Mouse (Mus musculus): Measurements from ENCODE around the gene Itih2.

Gene Itih2

DNA sequence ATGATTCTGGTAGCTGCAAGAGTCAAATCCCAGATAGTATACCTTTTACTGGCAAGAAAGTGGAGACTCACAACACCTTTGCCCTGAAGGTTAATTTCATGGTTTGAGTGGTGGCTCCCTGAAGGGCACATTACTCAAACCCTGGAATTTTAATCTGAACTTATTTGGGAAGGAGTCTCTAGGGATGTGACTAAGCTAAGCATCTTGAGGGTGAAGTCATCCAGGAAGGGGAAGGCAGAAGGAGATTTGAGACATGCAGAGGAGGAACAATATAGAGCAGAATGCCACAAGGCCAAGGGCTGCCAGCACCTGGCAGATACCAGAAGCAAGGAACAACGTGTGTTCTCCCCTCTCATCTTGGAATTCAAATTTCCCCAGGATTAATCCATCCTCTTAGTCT lies 12.4 kb downstream of the Itih2 start:
- in situ Hi-C loops (cut with MboI, MseI), result no loop called here

DNA sequence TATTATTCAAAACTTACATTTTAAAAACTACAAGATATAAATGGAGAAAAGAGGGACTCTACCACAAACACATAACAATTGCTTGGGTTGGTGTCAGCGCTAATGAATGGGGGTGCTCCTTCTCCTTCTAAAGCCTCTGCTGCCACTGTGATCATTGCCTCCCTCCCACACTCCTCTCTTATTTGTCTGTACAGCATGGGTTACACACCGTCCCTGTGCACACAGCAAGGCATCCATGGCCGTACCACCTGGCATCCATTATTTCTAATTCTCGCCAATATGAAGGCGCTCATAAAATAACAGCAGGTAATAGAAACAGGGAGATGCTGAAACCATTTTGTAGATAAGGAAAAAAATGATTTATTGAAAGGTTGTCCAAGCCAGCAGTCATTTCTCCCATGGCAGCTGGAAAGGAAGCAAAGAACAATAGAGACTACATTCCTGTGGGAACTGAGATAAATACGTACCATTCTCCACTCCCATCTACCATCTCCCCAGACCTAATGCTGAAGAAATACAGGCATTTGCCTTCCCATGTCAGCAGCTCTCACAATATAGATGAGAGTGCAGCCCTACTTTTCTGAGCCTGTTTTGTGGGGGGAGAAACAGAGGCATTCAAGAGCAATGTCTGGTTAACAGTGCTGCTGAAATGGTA lies 22.5 kb downstream of the Itih2 start:
- in situ Hi-C loops (cut with MboI, MseI), result no loop called here

DNA sequence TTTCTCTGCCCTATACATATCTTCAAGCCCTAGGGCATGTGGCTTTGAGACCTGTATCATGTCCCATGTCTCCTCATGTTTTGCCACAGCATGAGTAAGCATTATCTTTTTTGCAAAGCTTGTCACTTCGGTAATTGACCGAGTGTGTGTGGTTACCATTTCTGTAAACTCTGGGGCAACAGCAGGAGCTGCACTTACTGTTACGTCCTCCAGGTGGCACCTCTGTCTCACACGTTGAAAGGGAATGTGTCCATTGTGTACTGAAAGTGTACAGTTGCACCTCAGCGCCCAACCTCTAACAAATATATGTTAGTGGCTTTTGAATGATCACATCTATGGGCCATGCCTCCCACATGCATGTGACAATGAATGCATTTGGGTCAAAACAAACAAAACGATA lies 30.0 kb downstream of the Itih2 start:
- in situ Hi-C loops (cut with MboI, MseI), result loop anchor here (5.0 kb wide), 2 partner anchors 36 to 191 kb away; no protein-coding TSS in a partner anchor

DNA sequence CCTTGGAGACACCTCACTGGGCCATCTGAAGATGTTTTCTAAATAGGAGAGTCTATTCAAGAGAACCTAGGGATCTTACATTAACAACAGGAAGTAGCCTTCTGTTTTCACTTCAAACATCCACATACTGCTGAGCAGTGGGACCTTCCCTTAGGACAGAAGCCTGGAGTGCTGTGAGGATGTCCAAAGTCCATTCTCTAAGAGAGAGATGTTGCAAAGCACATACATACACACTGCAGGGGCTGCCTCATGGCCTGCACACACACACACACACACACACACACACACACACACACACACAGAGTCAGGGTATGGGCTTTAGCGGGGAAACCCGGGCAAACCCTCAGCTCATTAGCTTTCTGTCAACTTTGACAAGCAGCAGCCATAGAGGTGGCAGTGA lies 30.7 kb downstream of the Itih2 start:
- in situ Hi-C loops (cut with MboI, MseI), result loop anchor here (5.0 kb wide), 2 partner anchors 37 to 192 kb away; no protein-coding TSS in a partner anchor

DNA sequence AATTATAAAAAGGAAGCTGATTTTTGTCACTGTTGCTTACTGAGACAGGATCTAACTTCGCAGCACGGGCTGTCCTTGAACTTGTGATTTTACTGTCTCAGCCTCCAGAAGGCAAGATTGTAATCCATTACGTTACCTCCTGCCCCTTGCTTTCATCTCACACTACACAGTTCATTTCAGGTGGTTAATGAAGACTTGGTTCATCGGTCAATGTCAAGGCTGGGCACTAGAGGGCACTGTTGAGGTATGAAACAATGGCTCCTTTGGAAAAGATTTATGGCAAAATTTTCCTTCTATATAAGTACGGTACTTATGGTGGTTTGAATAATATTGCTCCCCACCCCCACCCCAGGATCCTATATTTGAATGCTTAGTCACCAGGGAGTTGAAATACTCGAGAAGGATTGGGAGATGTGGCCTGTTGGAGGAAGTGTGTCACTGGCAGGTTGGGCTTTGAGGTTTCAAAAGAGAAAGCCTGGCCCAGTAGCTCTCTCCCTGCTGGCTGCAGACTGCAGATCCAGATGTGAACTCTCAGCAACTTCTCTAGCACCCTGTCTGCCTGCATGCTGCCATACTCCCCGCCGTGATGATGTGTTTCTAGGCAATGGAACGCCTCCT lies 32.5 kb downstream of the Itih2 start:
- in situ Hi-C loops (cut with MboI, MseI), result loop anchor here (10.0 kb wide), 1 partner anchor 1424 kb away; no protein-coding TSS in a partner anchor

DNA sequence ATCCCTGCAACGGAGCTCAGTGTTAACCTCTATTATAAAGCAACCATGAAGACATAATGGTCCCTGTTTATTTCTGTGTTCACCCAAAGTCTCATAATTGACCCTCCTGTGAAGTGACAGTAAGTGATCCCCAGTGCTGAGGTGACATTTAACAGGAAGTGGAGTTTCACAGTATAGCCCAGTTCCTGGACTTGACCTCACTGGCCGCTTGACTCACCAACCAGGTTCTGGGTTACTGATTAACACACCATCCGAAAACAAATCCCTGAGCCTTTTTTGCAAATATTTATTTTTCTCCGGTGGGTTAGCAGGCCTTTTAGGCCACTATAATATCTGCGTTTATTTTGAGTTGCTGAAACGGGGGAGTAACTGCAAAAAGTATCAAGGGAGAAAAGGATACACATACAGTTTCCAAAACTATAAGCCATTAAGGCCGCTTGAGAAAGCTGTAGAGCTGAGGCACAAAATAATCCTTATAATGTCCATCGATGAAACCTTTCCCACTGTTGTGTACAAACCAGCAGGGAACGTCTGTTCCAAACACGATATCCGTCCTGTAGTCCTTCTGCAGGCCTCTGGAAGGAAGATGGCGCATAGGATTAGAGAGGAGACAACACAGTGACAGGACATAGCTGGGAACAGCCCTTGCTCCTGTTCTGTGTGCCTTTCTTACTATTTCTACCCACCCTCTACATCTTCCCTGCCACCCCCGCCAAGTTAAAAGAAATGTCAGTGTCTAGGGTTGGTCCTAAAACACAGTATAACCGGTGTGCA lies 36.7 kb downstream of the Itih2 start:
- in situ Hi-C loops (cut with MboI, MseI), result loop anchor here (10.0 kb wide), 1 partner anchor 1420 kb away; no protein-coding TSS in a partner anchor

DNA sequence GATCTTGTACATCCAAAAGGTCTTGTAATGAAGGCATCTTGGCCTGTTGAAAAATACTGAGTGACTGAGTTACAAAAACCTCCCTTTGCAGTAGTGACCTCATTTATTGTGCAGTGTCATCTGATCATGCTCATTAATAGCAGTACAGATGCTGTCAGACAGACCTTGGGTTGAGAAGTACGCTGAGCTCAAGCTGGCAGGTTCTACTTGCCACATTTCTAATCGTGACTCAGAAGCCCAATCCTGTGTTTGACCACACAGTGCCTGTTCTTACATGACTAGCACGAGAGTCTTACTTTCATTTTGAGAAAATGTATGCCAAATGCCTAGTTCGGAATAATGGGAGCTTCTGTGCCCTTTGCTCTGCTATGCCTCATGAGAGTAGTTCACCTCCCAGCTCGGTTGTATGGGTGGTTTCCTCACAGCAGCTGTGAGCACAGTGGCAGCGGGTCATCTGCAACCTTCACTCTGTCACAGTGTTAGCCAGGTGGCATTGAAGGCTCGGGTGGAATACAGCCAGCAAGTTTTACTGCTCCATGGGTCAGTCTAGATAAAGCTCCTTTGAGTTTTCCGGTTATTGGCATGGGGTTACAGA lies 43.8 kb downstream of the Itih2 start:
- in situ Hi-C loops (cut with MboI, MseI), result no loop called here

DNA sequence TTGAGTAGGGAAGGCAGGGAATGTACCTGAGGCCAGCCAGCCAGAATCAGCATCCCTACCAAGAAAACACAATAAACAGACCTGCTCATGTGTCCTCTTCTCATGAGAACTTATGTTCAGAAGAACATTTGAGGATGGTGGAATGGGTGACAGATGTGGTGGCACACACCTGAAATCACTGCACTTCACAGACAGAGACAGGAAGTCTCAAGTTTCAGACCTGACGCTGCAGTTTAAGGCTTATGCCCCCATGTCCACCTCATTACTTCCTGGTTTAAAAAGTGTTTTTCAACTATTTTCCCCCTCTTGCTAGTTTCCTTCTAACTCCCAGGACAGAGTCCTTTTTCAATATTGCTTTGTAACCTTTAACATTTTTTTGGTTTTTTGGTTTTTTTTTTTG lies 48.5 kb downstream of the Itih2 start:
- in situ Hi-C loops (cut with MboI, MseI), result no loop called here

DNA sequence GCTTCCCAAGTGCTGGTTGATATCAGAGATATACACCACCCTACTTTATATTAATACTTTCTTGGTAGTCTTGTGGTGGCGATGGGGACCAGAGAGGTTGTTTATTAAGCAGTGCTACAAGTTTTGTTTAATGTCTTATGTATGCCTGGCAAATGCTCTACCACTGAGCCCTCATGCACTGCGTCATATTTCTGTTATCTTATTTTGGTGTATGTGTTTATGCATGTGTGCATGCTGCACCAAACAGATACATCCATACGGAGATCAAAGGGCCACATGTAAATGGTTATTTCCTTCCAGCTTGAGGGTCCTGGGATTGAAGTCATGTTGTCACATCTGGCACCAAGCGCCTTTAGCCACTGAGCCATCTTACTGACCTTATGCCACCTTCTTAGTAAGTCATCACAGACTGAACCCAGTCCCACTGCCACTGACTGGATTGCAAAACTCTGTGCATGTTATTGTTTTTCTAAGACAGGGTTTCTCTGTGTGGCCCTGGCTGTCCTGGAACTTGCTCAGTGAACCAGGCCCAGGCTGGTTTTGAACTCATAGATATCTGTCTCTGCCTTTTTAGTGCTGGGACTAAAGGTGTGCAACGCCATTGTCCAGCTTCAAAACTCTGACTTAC lies 49.6 kb downstream of the Itih2 start:
- in situ Hi-C loops (cut with MboI, MseI), result no loop called here

DNA sequence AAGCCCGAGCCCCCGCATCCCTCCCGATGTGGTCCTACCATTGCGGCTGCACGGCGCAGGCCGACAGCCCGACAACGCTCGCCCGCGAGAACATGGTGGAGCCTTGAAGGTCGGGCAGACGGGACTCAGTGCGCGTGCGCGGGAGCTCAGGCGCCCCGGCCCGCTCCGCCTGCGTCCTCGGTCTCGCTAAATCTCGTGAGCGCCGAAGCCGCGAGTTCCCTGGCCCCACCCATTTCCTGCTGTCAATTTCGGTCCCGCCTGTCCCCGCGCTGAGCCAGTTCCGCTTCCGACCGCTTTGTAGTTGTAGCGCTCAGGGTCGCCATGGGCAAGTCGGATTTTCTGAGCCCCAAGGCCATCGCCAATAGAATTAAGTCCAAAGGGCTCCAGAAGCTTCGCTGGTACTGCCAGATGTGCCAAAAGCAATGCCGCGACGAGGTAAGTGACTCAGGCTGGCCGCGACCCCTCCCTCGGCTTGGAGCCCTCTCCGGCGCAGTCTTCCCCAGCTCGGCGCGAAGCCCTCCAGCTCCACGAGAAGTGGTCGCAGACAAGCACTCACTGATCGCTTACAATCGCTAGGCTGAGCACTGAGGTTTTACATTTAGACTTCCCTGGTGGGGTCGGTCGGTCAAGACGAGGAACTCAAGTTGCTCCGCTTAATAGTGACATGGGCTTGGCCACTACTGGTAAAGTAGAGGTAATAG lies 50.7 kb downstream of the Itih2 start, which contains the start of the genes Atp5c1 and Kin:
TSS of gene Atp5c1 (minus strand) at position 201 of the 701 bp plus-strand sequence.
TSS of gene Kin (plus strand) at position 284 of the 701 bp plus-strand sequence.
- in situ Hi-C loops (cut with MboI, MseI), result no loop called here

DNA sequence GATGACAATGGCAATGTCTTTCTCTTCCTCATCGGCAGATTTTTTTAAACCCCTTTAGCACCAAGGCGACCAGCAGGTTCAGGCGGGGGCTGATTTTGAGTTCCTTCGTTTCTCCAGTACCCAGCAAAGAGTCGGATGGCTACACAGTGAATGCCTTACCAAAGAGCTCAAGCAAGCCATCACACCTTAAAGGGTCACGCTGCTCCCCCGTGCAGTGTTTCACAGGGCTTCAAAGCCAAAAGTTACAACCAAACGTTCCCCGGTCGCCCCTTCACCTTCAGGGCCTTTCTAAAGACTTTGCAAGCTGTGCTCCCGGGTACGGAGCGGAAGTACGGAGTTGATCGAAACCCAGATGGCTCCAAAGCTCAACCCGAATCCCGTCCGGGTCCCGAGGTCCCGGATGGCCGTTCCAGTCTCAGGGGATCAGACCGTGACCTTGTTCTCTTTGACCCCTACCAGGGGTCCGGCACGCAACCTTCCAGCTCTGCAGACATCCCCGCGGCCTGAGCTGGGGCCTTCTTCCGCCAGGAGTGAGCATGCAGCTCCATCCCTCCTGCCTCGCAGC lies 51.4 kb downstream of the Itih2 start:
- in situ Hi-C loops (cut with MboI, MseI), result no loop called here

DNA sequence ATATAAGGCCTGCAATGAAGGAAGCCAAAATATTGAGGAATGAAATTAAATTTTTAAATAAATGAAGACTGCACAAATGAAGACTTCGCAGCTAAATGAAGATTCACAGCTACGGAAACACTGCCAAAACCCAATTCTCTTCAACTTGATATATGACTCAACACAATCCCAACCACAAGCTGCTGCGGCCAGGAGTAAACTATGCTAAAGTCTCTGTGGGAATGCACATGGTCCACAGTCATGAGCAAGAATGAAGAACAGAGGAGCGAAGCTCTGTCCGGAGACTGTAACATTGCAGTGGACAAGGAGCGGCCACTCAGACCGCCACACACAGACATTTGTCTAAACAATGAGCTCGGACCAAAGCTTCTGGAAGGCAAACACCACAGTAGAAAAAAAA lies 54.5 kb downstream of the Itih2 start:
- in situ Hi-C loops (cut with MboI, MseI), result no loop called here

DNA sequence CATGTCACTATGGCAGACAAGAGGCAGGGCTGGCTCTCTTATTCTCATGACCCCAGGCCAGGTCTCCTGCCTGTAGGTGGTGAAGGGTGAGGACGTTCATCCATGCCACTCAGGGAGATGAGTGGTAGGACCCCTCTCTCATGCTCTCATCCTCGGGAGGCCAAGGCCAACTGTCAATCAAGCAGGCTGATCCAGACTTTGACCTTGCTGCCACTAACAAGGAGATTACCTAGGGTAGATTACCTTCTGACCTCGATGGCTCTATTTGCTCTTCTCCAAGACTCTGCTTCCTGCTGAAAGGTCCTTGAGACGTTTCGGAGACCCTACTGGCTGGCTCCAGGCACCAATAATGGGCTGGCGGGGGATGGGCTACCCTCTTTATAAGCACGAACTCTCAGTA lies 56.7 kb downstream of the Itih2 start:
- in situ Hi-C loops (cut with MboI, MseI), result no loop called here

DNA sequence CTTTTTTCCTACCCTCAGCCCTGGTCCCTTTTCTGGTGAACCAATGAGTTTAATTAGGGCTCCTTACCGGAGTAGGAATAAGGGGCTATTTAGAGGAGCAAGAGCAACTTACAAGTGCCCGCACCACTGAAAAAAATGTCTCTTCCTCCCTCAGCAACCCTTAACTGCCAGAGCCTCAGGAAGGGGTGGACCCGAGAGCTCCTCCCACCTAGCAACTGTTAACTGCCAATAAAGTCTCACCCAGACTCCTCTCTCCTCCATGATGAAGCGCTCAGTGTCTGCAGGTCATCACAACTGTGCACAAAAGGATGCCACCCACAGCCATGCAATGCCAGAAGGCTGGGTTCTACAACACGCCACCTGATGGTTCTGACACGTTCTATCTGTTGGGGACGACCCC lies 59.4 kb downstream of the Itih2 start:
- in situ Hi-C loops (cut with MboI, MseI), result no loop called here

DNA sequence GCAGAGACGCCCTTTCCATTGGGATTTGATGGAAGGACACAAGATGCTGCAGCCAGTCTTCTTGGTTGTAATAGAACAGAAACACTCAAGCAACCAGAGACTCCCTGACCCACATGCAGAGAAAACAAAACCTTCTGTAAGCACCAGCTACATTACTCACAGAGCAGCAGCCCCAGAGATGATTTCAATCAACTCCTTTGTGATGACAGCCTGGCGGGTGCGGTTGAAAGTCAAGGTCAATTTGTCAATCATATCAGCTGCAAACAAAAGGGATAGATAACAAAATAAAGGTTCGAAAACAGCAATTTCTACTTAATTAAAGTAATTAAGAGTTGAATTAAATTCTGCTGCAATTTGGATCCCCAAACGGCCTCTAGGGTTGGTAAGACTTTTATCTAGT lies 72.4 kb downstream of the Itih2 start:
- in situ Hi-C loops (cut with MboI, MseI), result no loop called here

DNA sequence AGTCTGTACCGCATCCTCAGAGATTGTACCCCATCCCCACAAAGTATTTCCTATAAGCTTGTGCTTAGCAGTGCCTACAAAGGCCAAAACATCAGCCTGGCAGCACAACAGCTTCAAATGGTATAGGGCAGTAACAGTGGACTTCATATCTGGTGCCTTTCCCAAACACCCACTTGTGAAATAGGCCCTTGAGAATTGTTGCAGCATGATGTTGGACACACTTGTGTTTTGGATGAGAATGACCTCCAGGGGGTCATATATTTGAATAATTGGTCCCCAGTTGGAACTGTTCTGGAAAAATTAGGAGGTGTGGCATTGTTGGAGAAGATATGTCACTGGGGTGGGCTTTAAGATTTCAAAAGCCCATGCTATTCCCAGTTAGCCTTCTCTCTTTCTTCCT lies 79.2 kb downstream of the Itih2 start:
- in situ Hi-C loops (cut with MboI, MseI), result no loop called here

DNA sequence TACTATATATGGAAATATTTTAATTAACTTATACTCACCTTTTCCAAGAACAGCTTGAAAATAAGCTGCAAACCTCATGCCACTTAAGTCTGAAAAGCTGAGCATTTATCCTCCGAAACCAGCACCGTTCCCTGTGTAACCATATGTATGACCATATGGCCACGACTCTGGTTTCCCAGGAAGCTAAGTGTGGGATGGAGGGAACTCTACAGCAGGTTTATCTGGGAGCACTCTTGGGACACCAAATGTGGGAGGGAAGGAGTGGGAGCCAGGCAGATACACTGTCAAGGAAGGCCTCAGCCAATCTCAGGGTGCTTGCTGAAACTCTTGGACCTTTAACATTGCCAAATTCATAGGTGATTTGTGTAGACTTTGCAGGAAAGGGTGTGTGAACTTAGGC lies 80.3 kb downstream of the Itih2 start:
- in situ Hi-C loops (cut with MboI, MseI), result no loop called here

DNA sequence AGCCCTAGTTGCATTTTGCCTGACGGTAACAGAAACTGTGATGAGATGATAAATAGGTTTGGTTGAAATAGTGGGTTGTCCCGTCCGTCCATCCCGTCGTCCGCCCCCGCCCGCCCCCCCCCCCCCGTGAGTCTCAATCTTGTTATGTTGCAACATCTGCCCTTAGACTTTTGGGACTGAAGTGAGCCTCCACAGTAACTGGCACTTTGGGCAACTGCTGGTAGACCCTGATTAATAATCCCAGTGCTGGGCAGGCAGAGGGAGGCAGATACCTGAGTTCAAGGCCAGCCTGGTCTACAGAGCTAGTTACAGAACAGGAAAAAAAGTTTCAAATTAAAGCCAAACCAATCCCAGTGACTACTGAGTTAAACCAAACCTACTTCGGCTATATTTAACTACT lies 81.7 kb downstream of the Itih2 start:
- in situ Hi-C loops (cut with MboI, MseI), result no loop called here

DNA sequence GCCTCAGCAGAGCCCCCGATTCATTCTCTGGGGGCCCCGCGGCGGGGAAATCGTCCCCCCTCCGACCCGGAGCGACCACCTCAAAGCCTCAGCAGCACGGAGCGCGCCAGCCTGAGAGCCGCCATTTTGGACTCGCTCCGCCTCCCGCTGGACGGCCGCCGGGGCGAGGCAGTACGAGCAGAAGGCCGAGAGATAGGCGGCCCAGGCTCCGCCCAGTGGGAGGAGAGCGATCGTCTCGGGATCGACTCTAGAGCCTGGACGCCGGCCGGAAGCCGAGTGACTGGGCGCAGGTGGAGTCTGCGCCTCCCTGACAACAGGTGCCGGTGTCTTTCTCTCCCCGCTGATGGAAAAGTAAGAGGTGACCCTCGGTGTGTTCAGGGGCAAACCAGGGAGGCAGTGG lies 82.7 kb downstream of the Itih2 start, which contains the start of gene Taf3:
TSS of gene Taf3 (minus strand) at position 136 of the 400 bp plus-strand sequence.
- in situ Hi-C loops (cut with MboI, MseI), result no loop called here

DNA sequence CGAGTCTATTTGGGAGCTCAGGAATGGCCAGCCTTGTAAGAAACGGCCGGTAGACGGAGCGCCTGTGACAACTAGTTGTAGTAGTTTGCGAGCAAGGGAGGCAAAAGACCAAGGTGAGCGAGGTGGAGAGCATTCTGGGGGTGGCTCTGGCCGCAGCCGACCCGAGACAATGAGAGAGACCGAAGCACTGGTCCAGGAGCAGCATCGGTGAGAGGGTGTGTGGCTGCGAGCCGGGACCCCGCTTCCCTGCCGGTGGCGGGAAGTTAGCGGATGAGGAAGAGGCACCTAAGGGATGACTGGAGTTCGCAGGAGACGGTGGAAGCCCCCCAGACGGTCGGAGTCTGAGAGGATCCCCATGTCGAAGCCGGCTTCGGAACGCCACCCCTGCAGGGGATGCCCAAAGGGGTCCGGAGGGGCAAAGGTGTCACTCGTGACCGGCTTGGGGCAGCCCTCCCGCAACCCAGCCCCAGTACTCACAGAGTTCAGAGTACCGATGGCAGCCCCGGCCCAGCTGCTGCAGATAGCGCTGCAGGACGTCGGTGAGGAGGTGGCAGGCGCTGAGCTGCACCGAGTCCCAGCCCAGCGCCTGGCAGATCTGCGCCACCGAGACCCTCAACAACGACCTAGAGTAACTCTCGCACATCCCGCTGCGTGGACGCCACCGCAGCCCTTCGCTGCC lies 83.3 kb downstream of the Itih2 start:
- in situ Hi-C loops (cut with MboI, MseI), result no loop called here

All from T-helper 1 cell (primary cell).